Mouse (Mus musculus) left cerebral cortex, adult 2 months (tissue): ENCODE results near the gene Capn2. TPM values are rescaled to one million over a fixed set of nuclear protein-coding genes. Genes with fewer than 3 reads are reported as not detected.
A peak's percentile ranks its signal among the peaks of the same experiment; 100 is the strongest.

Experiments used
- DNase-seq, 2 experiments: peaks; one replicate each; pipeline ENCODE4 v3.0.0; 2021 to 2022; ENCODE audit warnings: low spot score in 2 of 2, mixed read lengths in 1 of 2; ENCODE audit errors: extremely low spot score in 1 of 2
- H3K27ac ChIP-seq: fragments of 200-600 bp; 2 replicates; pipeline ENCODE4 v1.8.1; 2022
- H3K4me3 ChIP-seq: fragments of 200-600 bp; 2 replicates; pipeline ENCODE4 v1.8.1; 2022
- CTCF ChIP-seq: fragments of 200-600 bp; IDR thresholded peaks from 2 replicates; pipeline ENCODE4 v1.8.1; 2022; ENCODE audit warnings: antibody characterized with exemption, mild to moderate bottlenecking, moderate library complexity
- intact Hi-C: fragments of 180-260 bp; cut with DNase I; formaldehyde crosslinking; loops from one replicate; pipeline ENCODE4 v1.15.1; 2025
- total RNA-seq, 2 experiments: library from RNA; stranded (reverse); gene quantifications; 2 replicates each; pipeline ENCODE4 v1.2.3; 2021

Capn2 gene
- total RNA-seq, 2 experiments from 2014 or later: 61.2 to 63.7 TPM

DNA sequence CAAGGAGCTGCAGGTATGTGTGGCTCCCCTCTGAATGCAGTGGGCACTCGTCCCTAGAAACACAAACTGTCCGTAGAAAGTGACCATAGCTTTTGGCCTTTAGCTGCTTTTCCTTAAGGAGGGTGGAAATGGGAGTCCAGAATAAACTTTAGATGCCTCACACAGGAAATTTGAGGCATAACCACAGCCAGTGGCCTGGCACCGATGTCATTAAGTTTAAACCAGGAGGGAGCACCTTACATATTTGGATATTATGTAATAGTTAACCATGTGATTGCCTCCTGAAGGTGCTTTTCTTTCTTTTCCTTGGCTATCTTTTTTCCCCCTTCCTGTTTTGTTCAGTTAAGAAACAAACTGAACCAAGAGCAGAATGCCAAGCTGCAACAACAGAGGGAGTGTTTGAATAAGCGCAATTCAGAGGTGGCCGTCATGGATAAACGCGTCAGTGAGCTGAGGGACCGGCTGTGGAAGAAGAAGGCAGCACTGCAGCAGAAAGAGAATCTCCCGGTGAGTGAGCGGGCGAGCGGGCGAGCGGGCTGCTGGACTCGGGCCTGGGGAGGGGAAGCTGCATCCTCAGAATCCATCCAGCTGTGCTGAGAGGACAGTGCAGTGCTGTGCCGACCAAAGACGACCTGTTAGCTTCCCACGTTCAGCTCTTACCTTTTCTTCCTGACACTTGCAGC is 75.5 kb downstream of the Capn2 start:
- peak overlapping the region; percentile 78 for H3K27ac ChIP-seq
- 0 out of 2 replicates have a peak overlapping the region, but pooled peaks have one; percentile 7 for H3K4me3 ChIP-seq
- TF ChIP-seq CTCF: no peak; the same call in 1 of the 2 replicates
- no peak for DNase-seq
- intact Hi-C loops: no loop called here

DNA sequence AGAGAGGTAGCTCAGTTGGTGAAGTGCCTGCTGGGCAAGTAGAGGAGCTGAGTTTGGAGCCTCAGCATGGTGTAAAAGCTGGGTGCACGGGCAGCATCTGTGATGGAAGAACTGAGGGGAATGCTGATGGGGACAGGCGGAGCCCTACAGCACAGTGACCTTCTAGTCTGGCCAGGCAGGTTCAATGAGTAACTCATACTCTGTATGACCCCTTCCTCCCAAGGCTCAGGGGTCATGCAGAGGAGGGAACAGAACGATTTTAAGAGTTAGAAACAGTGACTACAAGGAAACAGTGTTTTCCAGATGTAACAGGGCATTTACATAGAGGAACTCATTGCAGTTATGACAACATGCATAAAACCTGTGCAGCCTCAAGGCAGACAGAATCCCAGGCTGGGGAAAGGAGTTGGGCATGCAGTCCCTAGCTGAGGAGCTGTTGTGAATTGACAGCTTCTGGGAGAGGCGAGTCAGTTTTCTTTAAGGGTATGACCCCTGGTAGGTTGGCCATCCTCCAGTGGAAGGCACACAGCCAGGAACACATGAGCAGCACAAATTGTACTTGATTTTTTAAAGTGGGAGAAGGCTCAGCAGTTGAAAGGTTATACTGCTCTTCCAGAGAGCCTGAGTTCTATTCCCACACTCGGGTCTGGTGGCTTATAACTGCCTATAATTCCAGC is 77.7 kb downstream of the Capn2 start:
- TF ChIP-seq CTCF: no peak
- intact Hi-C loops: no loop called here
- no peak overlapping the region for H3K4me3 ChIP-seq
- peak in 1 of 2 experiments; percentile 36 for DNase-seq
- no peak overlapping the region for H3K27ac ChIP-seq

DNA sequence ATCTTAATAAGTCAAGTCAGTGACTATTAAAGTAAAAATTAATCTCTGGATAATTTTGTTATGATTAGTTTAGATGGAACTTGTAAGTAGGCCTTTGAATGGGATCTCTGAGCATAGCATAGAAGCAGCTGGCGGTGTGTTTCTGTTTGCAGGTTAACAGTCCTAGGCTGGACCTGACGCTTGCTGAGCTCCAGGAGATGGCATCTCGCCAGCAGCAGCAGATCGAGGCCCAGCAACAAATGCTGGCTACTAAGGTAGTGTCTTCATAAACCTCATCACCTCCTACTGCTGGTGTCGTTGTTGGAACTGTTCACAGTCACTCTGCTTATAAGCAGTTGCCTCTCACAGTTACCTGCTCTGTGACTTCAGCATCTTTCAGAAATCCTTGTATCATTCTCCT is 80.7 kb downstream of the Capn2 start:
- H3K4me3 ChIP-seq: no peak overlapping the region
- no peak for DNase-seq
- no peak for TF ChIP-seq CTCF
- no peak overlapping the region for H3K27ac ChIP-seq
- intact Hi-C loops: no loop called here

DNA sequence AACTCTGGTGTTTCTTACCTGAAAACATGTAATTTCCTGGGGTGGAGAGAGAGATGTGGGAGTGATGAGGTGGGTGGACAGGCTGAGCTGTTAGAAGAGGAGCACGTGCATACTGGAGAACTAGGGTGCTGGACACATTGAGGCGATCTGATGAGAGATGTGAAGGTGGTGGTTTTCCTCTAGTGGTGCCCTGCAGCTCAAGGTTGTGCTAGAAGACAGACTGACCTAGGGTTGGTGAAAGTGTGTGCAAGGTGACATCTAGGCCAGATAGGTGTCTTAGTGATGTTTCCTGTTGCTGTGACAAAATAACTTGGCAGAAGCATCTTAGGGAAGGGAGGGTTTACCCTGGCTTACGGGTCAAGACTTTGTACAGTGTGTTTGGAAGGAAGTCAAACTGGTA is 85.3 kb downstream of the Capn2 start:
- H3K27ac ChIP-seq: no peak overlapping the region
- no peak for DNase-seq
- H3K4me3 ChIP-seq: no peak overlapping the region
- intact Hi-C loops: no loop called here
- TF ChIP-seq CTCF: no peak

DNA sequence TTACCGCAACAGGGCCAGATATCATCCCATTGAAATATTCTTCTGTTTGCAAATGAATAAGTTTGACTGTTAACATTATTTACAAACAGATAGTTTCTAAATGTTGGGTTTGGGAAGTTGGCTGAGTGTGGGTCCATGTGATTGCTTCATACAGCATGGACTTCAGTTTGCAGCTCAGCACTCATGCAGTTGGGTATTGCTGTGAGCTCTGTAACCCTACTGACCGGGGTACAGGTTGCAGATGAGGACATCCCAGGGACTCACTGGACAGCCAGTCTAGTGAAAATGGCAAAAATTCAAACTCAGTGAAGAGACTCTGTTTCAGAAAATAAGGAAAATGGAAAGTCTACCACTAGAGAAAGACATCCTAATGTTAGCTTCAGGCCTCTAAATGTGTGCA is 86.7 kb downstream of the Capn2 start:
- no peak for DNase-seq
- intact Hi-C loops: no loop called here
- TF ChIP-seq CTCF: no peak
- no peak overlapping the region for H3K4me3 ChIP-seq
- no peak overlapping the region for H3K27ac ChIP-seq

DNA sequence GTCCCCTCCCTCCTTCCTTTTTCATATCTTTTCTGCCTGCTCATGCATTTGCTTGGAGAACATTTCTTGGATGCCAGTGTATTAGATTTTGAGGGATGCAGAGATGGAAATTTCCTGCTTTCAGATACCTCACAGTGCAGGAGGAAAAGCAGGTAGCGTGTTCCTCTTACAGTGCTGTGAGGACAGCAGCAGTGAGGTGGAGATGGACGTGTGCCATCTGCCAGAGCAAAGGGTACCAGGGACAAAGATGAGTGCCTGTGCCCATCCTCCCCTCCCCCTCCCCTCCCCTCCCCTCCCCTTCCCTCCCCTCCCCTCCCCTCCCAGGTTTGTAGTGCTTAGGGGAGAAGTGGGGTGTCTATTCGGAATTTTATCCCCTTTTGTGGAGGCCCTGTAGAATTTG is 87.6 kb downstream of the Capn2 start:
- no peak for DNase-seq
- TF ChIP-seq CTCF: no peak
- no peak overlapping the region for H3K4me3 ChIP-seq
- H3K27ac ChIP-seq: no peak overlapping the region
- intact Hi-C loops: no loop called here

DNA sequence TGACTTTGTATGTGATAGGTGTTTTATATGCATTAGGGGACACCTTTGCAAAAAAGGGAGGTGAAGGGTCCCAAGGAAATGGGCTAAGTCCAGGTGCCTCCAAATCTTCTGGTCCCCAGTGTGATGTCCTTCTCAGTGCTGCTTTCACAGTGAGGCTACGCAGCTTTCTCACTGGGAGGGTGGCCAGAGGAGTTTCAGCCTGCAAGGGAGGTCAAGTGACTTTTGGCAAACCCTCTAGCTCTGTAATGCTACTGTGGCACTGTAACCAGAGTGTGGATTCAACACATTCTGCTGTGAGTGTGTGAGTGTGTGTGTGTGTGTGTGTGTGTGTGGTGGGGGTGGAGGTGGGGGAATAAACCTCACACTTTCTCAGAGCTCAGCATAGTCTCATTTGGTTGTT is 90.0 kb downstream of the Capn2 start:
- DNase-seq: no peak
- intact Hi-C loops: no loop called here

DNA sequence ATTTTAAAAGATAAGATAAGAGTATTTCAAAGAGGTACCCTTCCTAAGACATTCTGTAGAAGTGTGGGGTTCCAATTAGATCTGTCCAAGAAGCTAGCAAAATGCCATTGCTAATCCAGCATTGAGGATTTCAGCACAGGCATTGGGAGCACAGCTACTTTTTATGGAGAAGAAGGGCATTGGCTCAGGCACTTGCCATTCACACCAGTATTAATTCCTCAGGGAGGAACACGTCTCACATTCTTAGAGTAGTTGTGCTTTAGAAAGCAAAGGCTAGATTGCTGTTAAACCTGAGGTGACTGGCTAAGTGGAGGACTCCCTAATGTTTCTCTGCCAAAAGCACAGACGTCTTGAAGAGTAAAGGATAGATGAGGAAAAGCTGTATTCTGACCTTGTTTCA is 91.0 kb downstream of the Capn2 start:
- intact Hi-C loops: no loop called here
- TF ChIP-seq CTCF: no peak
- H3K4me3 ChIP-seq: no peak overlapping the region
- no peak for DNase-seq
- H3K27ac ChIP-seq: no peak overlapping the region

More for the DNA sequence above, 90.0 kb downstream of the Capn2 start:
- TF ChIP-seq CTCF: no peak
- H3K27ac ChIP-seq: no peak overlapping the region
- no peak overlapping the region for H3K4me3 ChIP-seq

DNA sequence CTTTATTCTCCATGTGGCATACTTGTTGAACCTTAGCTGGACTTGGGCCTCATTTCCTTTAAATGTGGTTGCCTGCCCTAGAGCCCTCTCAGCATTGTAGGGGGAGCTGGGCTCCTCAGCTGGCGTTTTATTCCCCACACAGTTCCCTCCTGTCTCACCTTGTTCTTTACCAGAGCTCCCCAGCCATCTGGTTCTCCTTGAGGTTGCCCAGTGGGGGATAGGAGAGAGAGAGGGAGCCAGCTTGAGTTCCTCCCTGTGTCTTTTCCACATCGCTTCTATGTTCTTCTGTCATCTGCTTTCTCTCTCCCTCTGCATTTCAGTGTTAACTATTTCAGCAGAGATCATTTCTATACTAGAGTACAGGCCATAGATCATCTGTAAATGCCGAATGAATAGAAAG is 92.2 kb downstream of the Capn2 start:
- no peak overlapping the region for H3K27ac ChIP-seq
- no peak overlapping the region for H3K4me3 ChIP-seq
- DNase-seq: no peak
- intact Hi-C loops: no loop called here
- TF ChIP-seq CTCF: no peak

DNA sequence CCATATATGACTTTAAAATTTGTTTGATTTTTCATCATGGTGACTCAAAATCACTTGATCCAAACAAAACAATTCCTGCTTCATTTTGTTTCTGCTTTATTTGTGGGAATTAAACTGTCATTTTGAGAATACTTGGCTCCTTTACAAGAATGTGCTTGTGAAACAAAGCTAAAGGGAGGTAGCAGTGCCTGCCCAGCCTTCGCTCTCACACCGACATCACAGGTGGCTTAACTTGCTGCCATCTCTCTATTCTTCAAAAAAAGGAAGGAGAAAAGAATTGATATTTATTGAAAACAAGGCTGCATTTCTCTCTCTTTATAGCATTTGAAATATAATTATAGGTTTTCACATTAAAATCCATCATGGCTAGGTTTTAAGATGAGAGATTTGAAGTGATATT is 93.1 kb downstream of the Capn2 start:
- no peak overlapping the region for H3K4me3 ChIP-seq
- intact Hi-C loops: no loop called here
- DNase-seq: no peak
- TF ChIP-seq CTCF: no peak
- no peak overlapping the region for H3K27ac ChIP-seq

DNA sequence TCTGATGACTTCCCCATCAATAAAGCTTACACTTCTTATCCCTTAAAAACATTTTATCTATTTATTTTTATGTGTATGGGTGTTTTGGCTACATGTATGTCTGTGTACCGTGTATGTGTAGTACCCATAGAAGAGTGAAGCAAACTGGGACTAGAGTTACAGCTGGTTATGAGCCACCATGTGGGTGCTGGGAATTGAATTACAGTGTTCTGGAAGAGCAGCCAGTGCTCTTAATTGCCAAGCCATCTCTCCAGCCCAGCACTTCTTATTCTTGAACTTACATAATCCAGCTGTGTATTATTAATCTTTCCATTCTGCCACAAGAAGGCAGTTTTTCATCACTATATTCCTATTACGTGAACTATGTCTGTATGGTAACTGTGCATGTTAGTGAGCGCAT is 97.9 kb downstream of the Capn2 start:
- Histone ChIP-seq H3K4me3 (no peak overlapping the region), H3K27ac (no peak overlapping the region)
- DNase-seq: no peak
- intact Hi-C loops: no loop called here
- TF ChIP-seq CTCF: no peak

Other genes with a start within 250 kb of the Capn2 start
- gene Degs1, start 234.8 kb downstream of the Capn2 start, total RNA-seq: 10 to 100 TPM; 58.8 to 62.4 TPM
- gene Fbxo28, start 176.0 kb downstream of the Capn2 start, total RNA-seq: 10 to 100 TPM; 53.2 to 55.4 TPM
- gene Trp53bp2, start 108.4 kb downstream of the Capn2 start, total RNA-seq: 10 to 100 TPM; 20.4 to 22.6 TPM
- not detected for gene Capn8, start 47.4 kb upstream of the Capn2 start, total RNA-seq
- under 1 TPM in 1 of 2 experiments, not detected in 1; 0.21 TPM for gene Ccdc185, start 231.6 kb upstream of the Capn2 start, total RNA-seq
- gene Susd4, start 246.3 kb upstream of the Capn2 start, total RNA-seq: 100 to 1,000 TPM; 105 to 111 TPM